Mouse (Mus musculus): Measurements from ENCODE around the gene Rnf114. TPM values are rescaled to one million over a fixed set of nuclear protein-coding genes. Genes with fewer than 3 reads are reported as not detected.
A peak's percentile ranks its signal among the peaks of the same experiment; 100 is the strongest.

The Rnf114 gene
- polyA plus RNA-seq, 1 experiment from 2014 or later, result 150 TPM

DNA sequence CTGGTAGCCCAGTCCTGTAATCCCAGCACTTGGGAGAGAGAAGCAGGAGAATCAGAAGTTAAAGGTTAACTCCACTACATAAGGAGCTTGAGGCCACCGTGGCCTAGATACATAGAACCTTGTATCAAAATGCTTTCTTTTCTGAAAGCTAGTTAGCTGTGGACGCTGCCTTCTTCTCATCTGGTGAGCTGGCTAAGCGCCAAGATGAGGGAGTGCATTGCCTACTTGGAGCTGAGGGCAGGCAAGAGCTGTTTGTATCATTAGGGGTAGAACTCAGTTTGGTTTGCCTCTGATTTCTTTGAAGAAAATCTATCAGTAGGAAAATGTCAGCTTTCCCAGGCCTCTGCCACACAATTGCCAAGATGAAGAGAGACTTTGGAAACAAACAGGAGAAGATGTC, 38.6 kb upstream of the Rnf114 start:
- Histone ChIP-seq H3K27me3 (replicated peaks; ENCODE audit: control insufficient read depth, insufficient read depth, low read length) (no peaks in the 10 kb centered on the region), H3K36me3 (ENCODE audit: control insufficient read depth, insufficient read depth, low read length) (peaks cover 81% of the 10 kb centered on the region), H3K4me1 (ENCODE audit: control insufficient read depth, insufficient read depth, low read length) (no peaks in the 10 kb centered on the region), H3K9ac (ENCODE audit: low read length) (no peak overlapping the region), H3K4me3 (ENCODE audit: low read depth, low read length) (no peak overlapping the region), H3K4me2 (ENCODE audit: low read length) (no peak overlapping the region), H3K9me3 (replicated peaks; ENCODE audit: control insufficient read depth, low read length) (no peaks in the 10 kb centered on the region), H3K27ac (ENCODE audit: low read depth, low read length) (no peak overlapping the region)
- ATAC-seq (no peak), DNase-seq (ENCODE audit: low spot score) (peak; percentile 51)
- WGBS, result 60% methylated on average over 3 of the region's 3 CpGs

DNA sequence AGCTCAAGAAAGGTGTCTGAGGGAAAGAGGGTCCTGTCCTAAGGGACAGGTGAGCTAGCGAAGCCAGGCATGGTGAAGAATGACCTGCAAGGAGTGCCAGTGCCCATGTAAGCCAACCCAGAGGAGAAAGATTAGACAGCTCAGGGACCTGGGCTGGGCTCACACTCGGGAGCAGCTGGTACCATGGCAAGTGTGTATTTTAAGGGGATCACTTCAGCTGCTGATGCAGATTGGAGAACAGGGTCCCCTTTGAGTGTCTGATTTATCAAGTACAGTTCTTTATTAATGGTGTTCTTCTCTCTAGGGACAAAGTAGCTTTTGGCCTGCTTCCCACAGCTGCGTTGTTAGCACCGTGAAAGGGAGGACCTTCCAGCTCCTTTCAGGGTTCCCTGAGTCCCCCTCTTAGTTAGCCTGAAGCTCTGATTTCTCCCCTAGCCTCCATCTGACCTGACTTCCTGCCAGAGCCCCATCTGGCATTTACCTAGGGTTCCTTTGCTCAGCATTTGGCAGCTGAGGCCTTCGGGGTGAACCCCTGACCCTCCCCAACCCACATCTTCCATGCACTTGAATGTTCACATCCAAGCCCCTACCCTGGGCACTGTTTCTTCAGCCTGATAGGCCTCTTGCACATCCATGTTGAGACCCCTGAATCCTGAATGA, 36.0 kb upstream of the Rnf114 start:
- DNase-seq (ENCODE audit: low spot score) (no peak), ATAC-seq (no peak)
- Histone ChIP-seq H3K36me3 (ENCODE audit: control insufficient read depth, insufficient read depth, low read length) (peaks cover 83% of the 10 kb centered on the region), H3K27ac (ENCODE audit: low read depth, low read length) (no peak overlapping the region), H3K9me3 (replicated peaks; ENCODE audit: control insufficient read depth, low read length) (no peaks in the 10 kb centered on the region), H3K27me3 (replicated peaks; ENCODE audit: control insufficient read depth, insufficient read depth, low read length) (no peaks in the 10 kb centered on the region), H3K4me3 (ENCODE audit: low read depth, low read length) (no peak overlapping the region), H3K9ac (ENCODE audit: low read length) (no peak overlapping the region), H3K4me2 (ENCODE audit: low read length) (no peak overlapping the region), H3K4me1 (ENCODE audit: control insufficient read depth, insufficient read depth, low read length) (no peaks in the 10 kb centered on the region)
- 80% methylated on average over 5 of the region's 5 CpGs for WGBS

- no peak overlapping the region for H3K4me3 ChIP-seq (ENCODE audit: low read depth, low read length)
- H3K27ac ChIP-seq (ENCODE audit: low read depth, low read length), result no peak overlapping the region
- 91% methylated on average over 9 of the region's 9 CpGs for WGBS
- no peaks in the 10 kb centered on the region for H3K9me3 ChIP-seq (replicated peaks; ENCODE audit: control insufficient read depth, low read length)
- no peaks in the 10 kb centered on the region for H3K4me1 ChIP-seq (ENCODE audit: control insufficient read depth, insufficient read depth, low read length)
- H3K27me3 ChIP-seq (replicated peaks; ENCODE audit: control insufficient read depth, insufficient read depth, low read length), result no peaks in the 10 kb centered on the region
- H3K4me2 ChIP-seq (ENCODE audit: low read length), result no peak overlapping the region
- DNase-seq (ENCODE audit: low spot score) (no peak), ATAC-seq (no peak)
- H3K9ac ChIP-seq (ENCODE audit: low read length), result no peak overlapping the region
- peaks cover 86% of the 10 kb centered on the region for H3K36me3 ChIP-seq (ENCODE audit: control insufficient read depth, insufficient read depth, low read length)
Measured at GRCm38 (mm10) chr2:167457213-167457612, 35.2 kb upstream of the Rnf114 start.

- Histone ChIP-seq H3K4me2 (ENCODE audit: low read length) (no peak overlapping the region), H3K9ac (ENCODE audit: low read length) (no peak overlapping the region), H3K9me3 (replicated peaks; ENCODE audit: control insufficient read depth, low read length) (no peaks in the 10 kb centered on the region), H3K4me3 (ENCODE audit: low read depth, low read length) (no peak overlapping the region), H3K4me1 (ENCODE audit: control insufficient read depth, insufficient read depth, low read length) (no peaks in the 10 kb centered on the region), H3K27ac (ENCODE audit: low read depth, low read length) (no peak overlapping the region), H3K36me3 (ENCODE audit: control insufficient read depth, insufficient read depth, low read length) (peaks cover 77% of the 10 kb centered on the region), H3K27me3 (replicated peaks; ENCODE audit: control insufficient read depth, insufficient read depth, low read length) (no peaks in the 10 kb centered on the region)
- WGBS, result 98% methylated on average over 3 of the region's 3 CpGs
- no peak for ATAC-seq
- no peak for DNase-seq (ENCODE audit: low spot score)
Measured at GRCm38 (mm10) chr2:167458548-167458947, 33.9 kb upstream of the Rnf114 start.

GRCm38 (mm10) chr2:167459071-167459865, 33.2 kb upstream of the Rnf114 start:
- no peaks in the 10 kb centered on the region for H3K9me3 ChIP-seq (replicated peaks; ENCODE audit: control insufficient read depth, low read length)
- H3K27ac ChIP-seq (ENCODE audit: low read depth, low read length), result no peak overlapping the region
- H3K27me3 ChIP-seq (replicated peaks; ENCODE audit: control insufficient read depth, insufficient read depth, low read length), result no peaks in the 10 kb centered on the region
- no peaks in the 10 kb centered on the region for H3K4me1 ChIP-seq (ENCODE audit: control insufficient read depth, insufficient read depth, low read length)
- DNase-seq (ENCODE audit: low spot score), result no peak
- H3K9ac ChIP-seq (ENCODE audit: low read length), result no peak overlapping the region
- WGBS, result 91% methylated on average over 6 of the region's 6 CpGs
- H3K36me3 ChIP-seq (ENCODE audit: control insufficient read depth, insufficient read depth, low read length), result peaks cover 69% of the 10 kb centered on the region
- no peak overlapping the region for H3K4me2 ChIP-seq (ENCODE audit: low read length)
- ATAC-seq, result no peak
- H3K4me3 ChIP-seq (ENCODE audit: low read depth, low read length), result no peak overlapping the region

DNA sequence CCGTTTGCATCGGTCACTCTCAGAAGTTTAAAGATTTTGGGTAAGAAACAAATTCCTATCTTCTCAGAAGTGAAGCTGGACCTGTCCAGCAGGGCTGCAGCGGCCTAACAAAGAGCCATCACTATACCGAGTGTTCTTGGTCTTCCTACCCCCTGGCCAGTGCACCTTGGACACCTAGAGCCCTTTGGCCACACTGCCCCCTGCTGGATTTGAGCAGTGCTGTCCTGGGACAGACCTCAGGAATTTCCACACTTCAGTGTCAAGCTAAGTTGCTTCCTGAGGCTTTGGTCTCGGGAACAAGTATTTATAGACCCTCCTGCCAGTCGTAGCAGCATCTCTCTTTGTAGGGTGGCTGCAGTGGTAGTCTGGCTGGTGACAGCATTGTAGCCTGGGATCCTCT, 29.5 kb upstream of the Rnf114 start:
- no peak for ATAC-seq
- no peaks in the 10 kb centered on the region for H3K9me3 ChIP-seq (replicated peaks; ENCODE audit: control insufficient read depth, low read length)
- no peak overlapping the region for H3K4me2 ChIP-seq (ENCODE audit: low read length)
- peak; percentile 53 for DNase-seq (ENCODE audit: low spot score)
- H3K4me1 ChIP-seq (ENCODE audit: control insufficient read depth, insufficient read depth, low read length), result no peaks in the 10 kb centered on the region
- peaks cover 62% of the 10 kb centered on the region for H3K36me3 ChIP-seq (ENCODE audit: control insufficient read depth, insufficient read depth, low read length)
- H3K27me3 ChIP-seq (replicated peaks; ENCODE audit: control insufficient read depth, insufficient read depth, low read length), result no peaks in the 10 kb centered on the region
- 64% methylated on average over 6 of the region's 6 CpGs for WGBS
- H3K27ac ChIP-seq (ENCODE audit: low read depth, low read length), result no peak overlapping the region
- H3K4me3 ChIP-seq (ENCODE audit: low read depth, low read length), result no peak overlapping the region
- no peak overlapping the region for H3K9ac ChIP-seq (ENCODE audit: low read length)

GRCm38 (mm10) chr2:167463802-167464201, 28.6 kb upstream of the Rnf114 start:
- no peaks in the 10 kb centered on the region for H3K27me3 ChIP-seq (replicated peaks; ENCODE audit: control insufficient read depth, insufficient read depth, low read length)
- H3K4me1 ChIP-seq (ENCODE audit: control insufficient read depth, insufficient read depth, low read length), result no peaks in the 10 kb centered on the region
- H3K27ac ChIP-seq (ENCODE audit: low read depth, low read length), result no peak overlapping the region
- H3K4me3 ChIP-seq (ENCODE audit: low read depth, low read length), result no peak overlapping the region
- H3K36me3 ChIP-seq (ENCODE audit: control insufficient read depth, insufficient read depth, low read length), result peaks cover 61% of the 10 kb centered on the region
- no peak overlapping the region for H3K9ac ChIP-seq (ENCODE audit: low read length)
- WGBS, result 93% methylated on average over 5 of the region's 5 CpGs
- H3K9me3 ChIP-seq (replicated peaks; ENCODE audit: control insufficient read depth, low read length), result no peaks in the 10 kb centered on the region
- no peak overlapping the region for H3K4me2 ChIP-seq (ENCODE audit: low read length)
- no peak for DNase-seq (ENCODE audit: low spot score)
- ATAC-seq, result no peak

DNA sequence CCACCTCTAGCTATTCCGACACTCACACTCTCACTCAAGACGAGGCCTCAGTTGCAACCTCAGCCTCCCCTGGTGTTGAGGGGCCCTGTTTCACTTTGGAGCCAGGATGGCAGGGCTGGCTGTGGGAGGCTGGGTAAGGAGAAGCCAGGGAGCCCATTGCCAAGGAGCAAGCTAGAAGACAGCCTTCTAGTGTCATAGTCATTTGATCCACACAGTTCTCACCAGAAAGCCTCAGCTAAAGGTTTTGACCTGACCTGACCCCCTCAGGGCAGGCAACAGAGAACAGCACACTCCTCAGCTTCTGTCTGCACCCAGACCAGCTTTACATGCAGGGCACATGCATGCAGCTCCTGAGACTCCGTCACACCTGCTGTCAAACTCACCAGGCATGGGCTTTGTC, 26.5 kb upstream of the Rnf114 start:
- no peaks in the 10 kb centered on the region for H3K4me1 ChIP-seq (ENCODE audit: control insufficient read depth, insufficient read depth, low read length)
- H3K27ac ChIP-seq (ENCODE audit: low read depth, low read length), result no peak overlapping the region
- ATAC-seq (no peak), DNase-seq (ENCODE audit: low spot score) (no peak)
- no peak overlapping the region for H3K4me3 ChIP-seq (ENCODE audit: low read depth, low read length)
- no peak overlapping the region for H3K9ac ChIP-seq (ENCODE audit: low read length)
- H3K9me3 ChIP-seq (replicated peaks; ENCODE audit: control insufficient read depth, low read length), result no peaks in the 10 kb centered on the region
- 95% methylated on average over 3 of the region's 3 CpGs for WGBS
- no peak overlapping the region for H3K4me2 ChIP-seq (ENCODE audit: low read length)
- H3K27me3 ChIP-seq (replicated peaks; ENCODE audit: control insufficient read depth, insufficient read depth, low read length), result no peaks in the 10 kb centered on the region
- peaks cover 58% of the 10 kb centered on the region for H3K36me3 ChIP-seq (ENCODE audit: control insufficient read depth, insufficient read depth, low read length)

- Histone ChIP-seq H3K4me2 (ENCODE audit: low read length) (no peak overlapping the region), H3K27me3 (replicated peaks; ENCODE audit: control insufficient read depth, insufficient read depth, low read length) (no peaks in the 10 kb centered on the region), H3K4me3 (ENCODE audit: low read depth, low read length) (no peak overlapping the region), H3K4me1 (ENCODE audit: control insufficient read depth, insufficient read depth, low read length) (no peaks in the 10 kb centered on the region), H3K9ac (ENCODE audit: low read length) (no peak overlapping the region), H3K36me3 (ENCODE audit: control insufficient read depth, insufficient read depth, low read length) (peaks cover 63% of the 10 kb centered on the region), H3K27ac (ENCODE audit: low read depth, low read length) (no peak overlapping the region), H3K9me3 (replicated peaks; ENCODE audit: control insufficient read depth, low read length) (no peaks in the 10 kb centered on the region)
- WGBS, result 86% methylated on average over 5 of the region's 5 CpGs
- ATAC-seq (no peak), DNase-seq (ENCODE audit: low spot score) (no peak)
Measured at GRCm38 (mm10) chr2:167467214-167467613, 25.2 kb upstream of the Rnf114 start.
